Mouse (Mus musculus) layer of hippocampus, adult 11-12 months (tissue): ENCODE measurements around the gene Chsy1.

ENCODE experiments used
- DNase-seq: peaks from one replicate; pipeline ENCODE4 v3.0.0; 2022; ENCODE audit warnings: low spot score

The Chsy1 gene

GRCm38 (mm10) chr7:66215911-66216310, 106.6 kb downstream of the Chsy1 start:
- DNase-seq = no peak

GRCm38 (mm10) chr7:66217011-66217410, 107.7 kb downstream of the Chsy1 start:
- no peak for DNase-seq

GRCm38 (mm10) chr7:66217531-66218094, 108.3 kb downstream of the Chsy1 start:
- no peak for DNase-seq

GRCm38 (mm10) chr7:66218193-66219014, 109.1 kb downstream of the Chsy1 start:
- DNase-seq = no peak

GRCm38 (mm10) chr7:66219028-66219793, 109.9 kb downstream of the Chsy1 start:
- DNase-seq = no peak

- no peak for DNase-seq
These were observed 110.5 kb downstream of the Chsy1 start for GRCm38 (mm10) chr7:66219794-66220227.

GRCm38 (mm10) chr7:66222621-66223091, 113.3 kb downstream of the Chsy1 start:
- no peak for DNase-seq
